Mouse (Mus musculus) MEL (cell line): ENCODE measurements around the gene 1700088E04Rik. TPM values are rescaled to one million over a fixed set of nuclear protein-coding genes. Genes with fewer than 3 reads are reported as not detected.
A peak's percentile ranks its signal among the peaks of the same experiment; 100 is the strongest.

ENCODE experiments used
- DNase-seq: peaks from one replicate; pipeline ENCODE4 v3.0.0; 2011; ENCODE audit warnings: low read depth, low spot score
- H3K27ac ChIP-seq: 2 replicates; pipeline ENCODE4 v1.5.1; 2012; ENCODE audit warnings: low read depth, mild to moderate bottlenecking, control low read depth, low read length, moderate library complexity; ENCODE audit not compliant: control insufficient read depth
- H3K27me3 ChIP-seq, 2 experiments: fragments of 150-350 bp in 1 of 2; sonication (generic) in 1 of 2; 2 replicates each; pipeline ENCODE4 v1.6.1; 2012; ENCODE audit warnings: low read length in 2 of 2, mild to moderate bottlenecking in 2 of 2, improper control_type of control experiment in 1 of 2, moderate library complexity in 1 of 2; ENCODE audit not compliant: insufficient read depth in 2 of 2, control insufficient read depth in 1 of 2
- H3K36me3 ChIP-seq, 2 experiments: 2 replicates each; pipeline ENCODE4 v1.6.1; 2012 to 2014; ENCODE audit warnings: low read length in 2 of 2, improper control_type of control experiment in 1 of 2, inconsistent platforms in 1 of 2, mild to moderate bottlenecking in 1 of 2; ENCODE audit not compliant: insufficient read depth in 2 of 2, control insufficient read depth in 1 of 2
- H3K4me1 ChIP-seq, 2 experiments: fragments of 150-350 bp in 1 of 2; sonication (generic) in 1 of 2; 2 replicates each; pipeline ENCODE4 v1.6.1; 2012; ENCODE audit warnings: low read length in 2 of 2, improper control_type of control experiment in 1 of 2, mild to moderate bottlenecking in 1 of 2; ENCODE audit not compliant: insufficient read depth in 2 of 2, control insufficient read depth in 1 of 2
- H3K4me3 ChIP-seq, 2 experiments: fragments of 150-350 bp in 1 of 2; sonication (generic) in 1 of 2; 2 replicates each; pipeline ENCODE4 v1.5.1; 2012; ENCODE audit warnings: low read depth in 2 of 2, low read length in 2 of 2, mild to moderate bottlenecking in 2 of 2, moderate library complexity in 2 of 2, control low read depth in 1 of 2, improper control_type of control experiment in 1 of 2; ENCODE audit not compliant: control insufficient read depth in 1 of 2, insufficient read depth in 1 of 2
- H3K79me2 ChIP-seq: 2 replicates; pipeline ENCODE4 v1.6.1; 2012; ENCODE audit warnings: mild to moderate bottlenecking, low read length, moderate library complexity; ENCODE audit not compliant: control insufficient read depth, poor library complexity, insufficient read depth
- H3K9ac ChIP-seq: 2 replicates; pipeline ENCODE4 v1.6.1; 2012; ENCODE audit warnings: low read depth, mild to moderate bottlenecking, control low read depth, low read length, moderate library complexity; ENCODE audit not compliant: control insufficient read depth, poor library complexity, severe bottlenecking
- H3K9me3 ChIP-seq: fragments of 150-350 bp; sonication (generic); replicated peaks from 2 replicates; pipeline ENCODE4 v1.6.1; 2012; ENCODE audit warnings: mild to moderate bottlenecking, low read length, improper control_type of control experiment, moderate library complexity; ENCODE audit not compliant: insufficient read depth
- CHD1 ChIP-seq: IDR thresholded peaks from 2 replicates; pipeline ENCODE4 v1.6.1; 2012; ENCODE audit warnings: low read depth, mild to moderate bottlenecking, inconsistent platforms, low read length, improper control_type of control experiment
- CTCF ChIP-seq, 3 experiments: IDR thresholded peaks in 2 of 3; conservative IDR thresholded peaks in 1 of 3; 2 replicates each; pipeline ENCODE4 v1.5.1; 2011 to 2012; ENCODE audit warnings: low read length in 3 of 3, low read depth in 2 of 3, mild to moderate bottlenecking in 2 of 3, improper control_type of control experiment in 1 of 3, inconsistent platforms in 1 of 3, mixed read lengths in 1 of 3, moderate library complexity in 1 of 3; ENCODE audit not compliant: control insufficient read depth in 1 of 3, insufficient read depth in 1 of 3, poor library complexity in 1 of 3, severe bottlenecking in 1 of 3
- E2F4 ChIP-seq: IDR thresholded peaks from 2 replicates; pipeline ENCODE4 v1.6.1; 2011; ENCODE audit warnings: low read depth, low read length, improper control_type of control experiment, borderline replicate concordance
- GABPA ChIP-seq: IDR thresholded peaks from 2 replicates; pipeline ENCODE4 v1.6.1; 2012; ENCODE audit warnings: low read depth, mild to moderate bottlenecking, inconsistent platforms, low read length, improper control_type of control experiment, moderate library complexity
- GATA1 ChIP-seq: IDR thresholded peaks from 2 replicates; pipeline ENCODE4 v1.6.1; 2011; ENCODE audit warnings: low read depth, low read length, improper control_type of control experiment
- JUND ChIP-seq: IDR thresholded peaks from 2 replicates; pipeline ENCODE4 v1.6.1; 2011; ENCODE audit warnings: low read depth, mild to moderate bottlenecking, improper control_type of control experiment, low read length
- MAFK ChIP-seq: IDR thresholded peaks from 2 replicates; pipeline ENCODE4 v1.6.1; 2011; ENCODE audit warnings: low read depth, mild to moderate bottlenecking, low read length, improper control_type of control experiment, borderline replicate concordance
- MAX ChIP-seq: IDR thresholded peaks from 2 replicates; pipeline ENCODE4 v1.6.1; 2011; ENCODE audit warnings: low read length, improper control_type of control experiment
- MAZ ChIP-seq: IDR thresholded peaks from 2 replicates; pipeline ENCODE4 v1.6.1; 2012; ENCODE audit warnings: low read depth, mild to moderate bottlenecking, inconsistent platforms, low read length, improper control_type of control experiment
- MEF2A ChIP-seq: IDR thresholded peaks from 2 replicates; pipeline ENCODE4 v1.6.1; 2014; ENCODE audit warnings: low read depth, mild to moderate bottlenecking, inconsistent platforms, low read length, improper control_type of control experiment; ENCODE audit not compliant: poor library complexity, insufficient replicate concordance, severe bottlenecking; ENCODE audit errors: extremely low read depth
- MYB ChIP-seq: IDR thresholded peaks from 2 replicates; pipeline ENCODE4 v1.6.1; 2011; ENCODE audit warnings: mild to moderate bottlenecking, low read depth, low read length, improper control_type of control experiment
- MYC ChIP-seq: IDR thresholded peaks from 2 replicates; pipeline ENCODE4 v1.6.1; 2011; ENCODE audit warnings: low read depth, mild to moderate bottlenecking, low read length, improper control_type of control experiment, moderate library complexity
- POLR2AphosphoS5 ChIP-seq: IDR thresholded peaks from 2 replicates; pipeline ENCODE4 v1.6.1; 2012; ENCODE audit warnings: low read depth, borderline replicate concordance, mild to moderate bottlenecking, inconsistent platforms, low read length, moderate library complexity, mixed read lengths
- RAD21 ChIP-seq: IDR thresholded peaks from 2 replicates; pipeline ENCODE4 v1.6.1; 2011; ENCODE audit warnings: mild to moderate bottlenecking, low read depth, low read length, improper control_type of control experiment
- TAL1 ChIP-seq: IDR thresholded peaks from 2 replicates; pipeline ENCODE4 v1.6.1; 2012; ENCODE audit warnings: mild to moderate bottlenecking, inconsistent platforms, low read length, moderate library complexity, mixed read lengths
- USF1 ChIP-seq: IDR thresholded peaks from 2 replicates; pipeline ENCODE4 v1.6.1; 2014; ENCODE audit warnings: low read depth, mild to moderate bottlenecking, inconsistent platforms, low read length, improper control_type of control experiment, moderate library complexity
- USF2 ChIP-seq, 2 experiments: IDR thresholded peaks; 2 replicates each; pipeline ENCODE4 v1.6.1; 2011 to 2012; ENCODE audit warnings: improper control_type of control experiment in 2 of 2, low read length in 2 of 2, borderline replicate concordance in 1 of 2, inconsistent platforms in 1 of 2, low read depth in 1 of 2, mild to moderate bottlenecking in 1 of 2; ENCODE audit not compliant: insufficient read depth in 1 of 2
- ZKSCAN1 ChIP-seq: IDR thresholded peaks from 2 replicates; pipeline ENCODE4 v1.6.1; 2012; ENCODE audit warnings: low read depth, mild to moderate bottlenecking, inconsistent platforms, low read length, improper control_type of control experiment, moderate library complexity
- ZMIZ1 ChIP-seq: IDR thresholded peaks from 2 replicates; pipeline ENCODE4 v1.6.1; 2012; ENCODE audit warnings: low read depth, mild to moderate bottlenecking, inconsistent platforms, low read length, improper control_type of control experiment, moderate library complexity
- ZNF384 ChIP-seq: IDR thresholded peaks from 2 replicates; pipeline ENCODE4 v1.6.1; 2012; ENCODE audit warnings: low read depth, mild to moderate bottlenecking, inconsistent platforms, low read length, improper control_type of control experiment
- polyA plus RNA-seq, 2 experiments: library from polyadenylated mRNA; stranded (reverse) in 1 of 2; unstranded in 1 of 2; fragments of >175 nt in 1 of 2; fragments of >200 nt in 1 of 2; gene quantifications; 2 replicates each; pipeline versions ENCODE4 v1.2.1 to v1.2.4; 2012; ENCODE audit warnings: low replicate concordance in 2 of 2, low read depth in 1 of 2; ENCODE audit not compliant: insufficient read length in 2 of 2, insufficient read depth in 1 of 2, missing spikeins in 1 of 2
- total RNA-seq: library from RNA; depleted of rRNA; stranded (reverse); fragments of 300-350 nt; gene quantifications from 2 replicates; pipeline ENCODE4 v1.2.3, GENCODE M21; 2012

The 1700088E04Rik gene
- total and polyA plus RNA-seq, 3 experiments: 4.9 to 9.3 TPM; not detected in 1

DNA sequence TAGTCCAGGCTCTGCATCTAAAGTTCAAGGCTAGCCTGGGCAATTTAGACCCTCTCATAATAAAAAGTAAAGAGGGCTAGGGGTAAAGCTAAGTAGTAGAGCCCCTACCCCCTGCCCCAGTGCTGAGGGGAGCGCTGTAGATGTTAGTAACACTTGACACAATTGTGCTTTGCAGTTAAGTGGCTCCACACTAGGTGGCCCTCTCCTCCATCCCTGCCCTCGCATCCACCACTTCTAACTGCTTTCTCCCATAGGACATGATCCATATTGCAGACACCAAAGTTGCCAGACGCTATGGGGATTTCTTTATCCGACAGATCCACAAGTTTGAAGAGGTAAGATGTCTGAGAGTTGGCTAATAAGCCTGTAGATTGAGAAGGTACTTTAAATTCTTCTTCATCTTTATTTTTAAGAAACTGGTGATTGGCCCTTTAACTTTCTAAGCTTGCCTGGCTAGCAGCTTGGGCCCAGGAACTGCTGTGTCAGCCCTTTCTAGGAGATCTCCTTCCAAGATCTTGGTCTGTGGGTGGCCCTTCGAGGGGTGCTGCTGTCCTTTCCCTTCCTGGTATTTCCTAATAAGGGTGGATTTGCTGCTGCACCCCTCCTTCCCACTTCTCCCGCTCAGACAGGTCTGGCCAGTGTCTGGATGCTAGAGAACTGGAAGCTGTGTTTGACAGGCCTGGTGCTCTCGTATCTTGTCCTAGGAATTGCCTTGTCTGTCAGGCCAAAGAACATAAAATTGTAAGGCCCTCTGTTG, 47.8 kb downstream of the 1700088E04Rik start:
- DNase-seq: no peak
- H3K79me2 ChIP-seq: peaks cover 2% of the 10 kb centered on the region; the same call in 1 of the 2 replicates
- TF ChIP-seq TAL1: no peak
- no peak for TF ChIP-seq CHD1
- peak; percentile 10 to 34 (median 22); a peak in 3 of 6 replicates for TF ChIP-seq CTCF (IDR thresholded peaks at IDR 0.05 in 2 of 3, conservative IDR thresholded peaks at IDR 0.05 in 1 of 3; ENCODE audit: control insufficient read depth in 1 of 3, insufficient read depth in 1 of 3, low read depth in 2 of 3, low read length in 3 of 3, poor library complexity in 1 of 3, severe bottlenecking in 1 of 3)
- no peak for TF ChIP-seq ZMIZ1
- peaks cover 2 to 17% of the 10 kb centered on the region in 2 experiments; a peak in 3 of 4 replicates for H3K36me3 ChIP-seq
- peaks cover 0 to 3% of the 10 kb centered on the region in 2 experiments; a peak in 1 of 4 replicates for H3K4me1 ChIP-seq
- no peak overlapping the region for H3K9ac ChIP-seq
- no peak overlapping the region for H3K4me3 ChIP-seq
- H3K9me3 ChIP-seq: no peaks in the 10 kb centered on the region
- H3K27me3 ChIP-seq: no peaks in the 10 kb centered on the region
- no peak overlapping the region for H3K27ac ChIP-seq

DNA sequence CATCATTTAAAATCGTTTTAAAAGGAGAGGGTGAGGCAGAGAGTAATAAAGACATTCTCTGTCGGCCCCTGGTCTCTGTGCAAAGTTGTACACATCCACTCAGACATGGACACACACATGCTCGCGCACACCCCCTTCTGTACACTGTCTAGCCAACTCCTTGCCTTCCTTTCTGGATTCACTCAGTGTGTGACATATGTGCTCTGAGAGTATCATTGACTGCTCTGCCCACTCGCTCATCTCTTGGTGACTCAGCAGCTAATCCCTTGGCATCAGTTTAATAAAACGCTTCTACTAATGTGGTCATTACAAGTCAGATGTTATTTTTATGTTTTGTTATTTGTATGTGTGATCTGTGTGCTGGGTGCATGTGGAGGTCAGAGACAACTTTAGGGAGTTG, 48.8 kb downstream of the 1700088E04Rik start:
- no peak overlapping the region for H3K27ac ChIP-seq
- no peaks in the 10 kb centered on the region for H3K27me3 ChIP-seq
- TF ChIP-seq POLR2AphosphoS5 (no peak), MEF2A (no peak), USF1 (no peak), ZNF384 (no peak), MAX (no peak), MYC (no peak), GATA1 (no peak), TAL1 (no peak), RAD21 (no peak), USF2 (IDR thresholded peaks at IDR 0.05; ENCODE audit: borderline replicate concordance in 1 of 2, insufficient read depth in 1 of 2, low read depth in 1 of 2, low read length in 2 of 2) (no peak), E2F4 (no peak), CHD1 (no peak), ZKSCAN1 (no peak), MYB (no peak), MAFK (no peak), JUND (no peak), GABPA (no peak), MAZ (no peak)
- H3K4me1 ChIP-seq: no peaks in the 10 kb centered on the region
- H3K9me3 ChIP-seq: no peaks in the 10 kb centered on the region
- peaks cover 2 to 22% of the 10 kb centered on the region in 2 experiments; a peak in 3 of 4 replicates for H3K36me3 ChIP-seq
- H3K79me2 ChIP-seq: peaks cover 2% of the 10 kb centered on the region; the same call in 1 of the 2 replicates
- no peak overlapping the region for H3K9ac ChIP-seq
- no peak for DNase-seq
- H3K4me3 ChIP-seq: no peak overlapping the region
